Mouse (Mus musculus): ENCODE results near the gene Gm20696. TPM values are rescaled to one million over a fixed set of nuclear protein-coding genes. Genes with fewer than 3 reads are reported as not detected.

The Gm20696 gene
- polyA plus RNA-seq, 1 experiment from 2014 or later = 7.5 TPM

DNA sequence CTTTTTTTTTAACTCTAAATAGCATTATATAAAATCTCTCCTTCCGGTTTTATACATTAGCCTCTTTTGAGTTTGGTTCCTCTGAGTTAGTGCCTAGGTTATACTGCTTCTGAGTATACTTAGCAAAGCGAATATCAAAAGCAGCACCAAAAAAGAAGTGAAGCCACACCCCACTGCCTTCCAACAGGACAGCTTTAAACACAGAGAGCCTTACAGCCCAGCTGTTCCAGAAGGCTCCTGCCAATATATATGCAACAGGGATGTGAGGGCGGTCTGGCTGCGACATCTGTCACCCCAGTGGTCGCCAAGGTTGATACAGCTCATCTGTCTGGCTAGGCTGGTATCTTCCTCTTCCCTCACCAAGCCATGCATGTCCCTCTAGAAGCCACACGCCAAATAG is 91.0 kb downstream of the Gm20696 start:
- Histone ChIP-seq H3K36me3 (ENCODE audit: control insufficient read depth, insufficient read depth, low read length) (no peaks in the 10 kb centered on the region), H3K27me3 (ENCODE audit: control insufficient read depth, insufficient read depth, low read length) (no peaks in the 10 kb centered on the region), H3K9me3 (ENCODE audit: control insufficient read depth, low read length) (no peaks in the 10 kb centered on the region), H3K4me2 (replicated peaks; ENCODE audit: low read depth, low read length) (no peak overlapping the region), H3K4me1 (ENCODE audit: control insufficient read depth, insufficient read depth, low read length) (no peaks in the 10 kb centered on the region), H3K4me3 (ENCODE audit: low read length) (no peak overlapping the region), H3K27ac (ENCODE audit: low read depth, low read length) (no peak overlapping the region), H3K9ac (ENCODE audit: low read depth, low read length) (no peak overlapping the region)
- WGBS = 76% methylated on average over 6 of the region's 6 CpGs
- no peak for ATAC-seq (ENCODE audit: low FRiP score, low TSS enrichment)

GRCm38 (mm10) chr6:99573343-99573742 is 93.3 kb downstream of the Gm20696 start:
- no peaks in the 10 kb centered on the region for H3K9me3 ChIP-seq (ENCODE audit: control insufficient read depth, low read length)
- no peak overlapping the region for H3K27ac ChIP-seq (ENCODE audit: low read depth, low read length)
- no peaks in the 10 kb centered on the region for H3K4me1 ChIP-seq (ENCODE audit: control insufficient read depth, insufficient read depth, low read length)
- no peak for ATAC-seq (ENCODE audit: low FRiP score, low TSS enrichment)
- H3K36me3 ChIP-seq (ENCODE audit: control insufficient read depth, insufficient read depth, low read length) = no peaks in the 10 kb centered on the region
- WGBS = 97% methylated on average over 2 of the region's 2 CpGs
- H3K27me3 ChIP-seq (ENCODE audit: control insufficient read depth, insufficient read depth, low read length) = no peaks in the 10 kb centered on the region
- H3K9ac ChIP-seq (ENCODE audit: low read depth, low read length) = no peak overlapping the region
- H3K4me2 ChIP-seq (replicated peaks; ENCODE audit: low read depth, low read length) = no peak overlapping the region
- no peak overlapping the region for H3K4me3 ChIP-seq (ENCODE audit: low read length)

DNA sequence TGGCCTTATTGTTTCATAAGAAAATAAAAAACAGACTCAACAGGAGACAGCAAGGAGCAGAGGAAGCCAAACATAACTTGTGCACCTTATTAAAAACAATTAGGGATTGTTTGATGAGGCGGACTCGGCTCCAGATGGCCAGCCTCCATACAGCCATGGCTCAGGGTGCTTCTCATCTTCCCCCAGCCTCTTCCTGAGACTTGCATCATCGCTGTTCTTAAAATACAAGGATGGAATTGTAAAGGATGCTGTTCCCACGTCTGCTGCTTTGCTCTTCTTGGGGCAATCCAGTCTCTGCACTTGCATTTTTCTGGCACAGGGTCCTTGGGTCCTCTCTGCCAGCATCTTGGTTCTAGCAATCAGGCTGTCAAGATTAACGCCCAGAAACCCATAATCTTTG is 94.5 kb downstream of the Gm20696 start:
- Histone ChIP-seq H3K27me3 (ENCODE audit: control insufficient read depth, insufficient read depth, low read length) (no peaks in the 10 kb centered on the region), H3K9me3 (ENCODE audit: control insufficient read depth, low read length) (no peaks in the 10 kb centered on the region), H3K4me2 (replicated peaks; ENCODE audit: low read depth, low read length) (no peak overlapping the region), H3K27ac (ENCODE audit: low read depth, low read length) (no peak overlapping the region), H3K9ac (ENCODE audit: low read depth, low read length) (no peak overlapping the region), H3K4me3 (ENCODE audit: low read length) (no peak overlapping the region), H3K4me1 (ENCODE audit: control insufficient read depth, insufficient read depth, low read length) (no peaks in the 10 kb centered on the region), H3K36me3 (ENCODE audit: control insufficient read depth, insufficient read depth, low read length) (no peaks in the 10 kb centered on the region)
- ATAC-seq (ENCODE audit: low FRiP score, low TSS enrichment) = no peak
- 79% methylated on average over 5 of the region's 5 CpGs for WGBS

DNA sequence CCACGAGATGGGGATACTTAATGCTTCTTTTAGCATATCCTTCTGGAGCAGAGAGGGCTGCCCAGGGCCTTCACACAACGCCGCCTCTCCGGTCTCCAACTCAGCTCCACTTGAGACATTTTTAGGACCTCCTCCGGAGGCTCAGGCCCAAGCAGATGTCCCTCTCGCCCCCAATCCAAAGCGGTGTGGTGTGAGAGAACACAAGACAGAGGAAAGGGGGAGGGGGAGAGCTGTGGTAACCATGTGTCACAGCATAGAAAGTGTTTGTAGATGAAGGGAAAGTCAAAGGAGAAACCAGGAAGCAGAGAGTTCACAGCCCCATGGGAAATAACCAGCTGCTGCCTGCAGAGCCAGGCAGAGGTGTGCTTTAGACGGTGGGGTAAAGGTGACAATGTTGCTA is 99.7 kb downstream of the Gm20696 start:
- no peaks in the 10 kb centered on the region for H3K9me3 ChIP-seq (ENCODE audit: control insufficient read depth, low read length)
- no peaks in the 10 kb centered on the region for H3K36me3 ChIP-seq (ENCODE audit: control insufficient read depth, insufficient read depth, low read length)
- no peak overlapping the region for H3K9ac ChIP-seq (ENCODE audit: low read depth, low read length)
- no peak overlapping the region for H3K27ac ChIP-seq (ENCODE audit: low read depth, low read length)
- 47% methylated on average over 8 of the region's 8 CpGs for WGBS
- H3K27me3 ChIP-seq (ENCODE audit: control insufficient read depth, insufficient read depth, low read length) = no peaks in the 10 kb centered on the region
- no peak for ATAC-seq (ENCODE audit: low FRiP score, low TSS enrichment)
- H3K4me2 ChIP-seq (replicated peaks; ENCODE audit: low read depth, low read length) = no peak overlapping the region
- H3K4me3 ChIP-seq (ENCODE audit: low read length) = no peak overlapping the region
- H3K4me1 ChIP-seq (ENCODE audit: control insufficient read depth, insufficient read depth, low read length) = no peaks in the 10 kb centered on the region

DNA sequence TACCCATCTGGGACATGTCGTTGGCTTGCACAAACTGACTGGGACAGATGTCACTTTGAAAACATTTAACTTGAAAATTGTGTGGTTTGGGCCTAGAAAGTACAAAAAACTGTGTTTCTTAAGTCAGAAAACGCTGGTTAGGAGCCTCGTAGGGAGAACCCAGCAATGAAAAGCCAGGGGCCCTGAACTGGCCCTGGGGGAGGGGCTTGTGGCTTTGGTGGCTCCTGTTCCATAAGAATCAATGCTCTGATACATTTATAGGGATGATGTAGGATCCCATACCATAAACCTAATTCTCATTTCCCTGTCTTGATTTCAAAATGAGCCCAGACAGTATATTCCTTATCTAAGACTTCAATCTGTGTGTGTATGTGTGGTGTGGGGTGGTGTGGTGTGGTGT is 101.8 kb downstream of the Gm20696 start:
- no peaks in the 10 kb centered on the region for H3K36me3 ChIP-seq (ENCODE audit: control insufficient read depth, insufficient read depth, low read length)
- no peak for ATAC-seq (ENCODE audit: low FRiP score, low TSS enrichment)
- H3K9me3 ChIP-seq (ENCODE audit: control insufficient read depth, low read length) = no peaks in the 10 kb centered on the region
- H3K9ac ChIP-seq (ENCODE audit: low read depth, low read length) = no peak overlapping the region
- H3K27me3 ChIP-seq (ENCODE audit: control insufficient read depth, insufficient read depth, low read length) = no peaks in the 10 kb centered on the region
- no peak overlapping the region for H3K4me2 ChIP-seq (replicated peaks; ENCODE audit: low read depth, low read length)
- H3K4me3 ChIP-seq (ENCODE audit: low read length) = no peak overlapping the region
- WGBS = 80% methylated on average over 3 of the region's 3 CpGs
- no peaks in the 10 kb centered on the region for H3K4me1 ChIP-seq (ENCODE audit: control insufficient read depth, insufficient read depth, low read length)
- H3K27ac ChIP-seq (ENCODE audit: low read depth, low read length) = no peak overlapping the region

GRCm38 (mm10) chr6:99556950-99557349 is 109.6 kb downstream of the Gm20696 start:
- H3K4me2 ChIP-seq (replicated peaks; ENCODE audit: low read depth, low read length) = no peak overlapping the region
- H3K27ac ChIP-seq (ENCODE audit: low read depth, low read length) = no peak overlapping the region
- H3K9ac ChIP-seq (ENCODE audit: low read depth, low read length) = no peak overlapping the region
- H3K27me3 ChIP-seq (ENCODE audit: control insufficient read depth, insufficient read depth, low read length) = no peaks in the 10 kb centered on the region
- 87% methylated on average over 5 of the region's 5 CpGs for WGBS
- no peaks in the 10 kb centered on the region for H3K4me1 ChIP-seq (ENCODE audit: control insufficient read depth, insufficient read depth, low read length)
- no peak overlapping the region for H3K4me3 ChIP-seq (ENCODE audit: low read length)
- H3K9me3 ChIP-seq (ENCODE audit: control insufficient read depth, low read length) = no peaks in the 10 kb centered on the region
- no peaks in the 10 kb centered on the region for H3K36me3 ChIP-seq (ENCODE audit: control insufficient read depth, insufficient read depth, low read length)
- ATAC-seq (ENCODE audit: low FRiP score, low TSS enrichment) = no peak

- ATAC-seq (ENCODE audit: low FRiP score, low TSS enrichment) = no peak
- no peak overlapping the region for H3K9ac ChIP-seq (ENCODE audit: low read depth, low read length)
- H3K4me1 ChIP-seq (ENCODE audit: control insufficient read depth, insufficient read depth, low read length) = no peaks in the 10 kb centered on the region
- H3K36me3 ChIP-seq (ENCODE audit: control insufficient read depth, insufficient read depth, low read length) = no peaks in the 10 kb centered on the region
- H3K9me3 ChIP-seq (ENCODE audit: control insufficient read depth, low read length) = no peaks in the 10 kb centered on the region; the same call in 1 of the 2 replicates
- no peak overlapping the region for H3K4me3 ChIP-seq (ENCODE audit: low read length)
- no peaks in the 10 kb centered on the region for H3K27me3 ChIP-seq (ENCODE audit: control insufficient read depth, insufficient read depth, low read length)
- no peak overlapping the region for H3K27ac ChIP-seq (ENCODE audit: low read depth, low read length)
- H3K4me2 ChIP-seq (replicated peaks; ENCODE audit: low read depth, low read length) = no peak overlapping the region
- 48% methylated on average over 1 of the region's 1 CpGs for WGBS
Observed at GRCm38 (mm10) chr6:99552816-99553215, 113.8 kb downstream of the Gm20696 start.

GRCm38 (mm10) chr6:99546416-99546815 is 120.2 kb downstream of the Gm20696 start:
- Histone ChIP-seq H3K4me1 (ENCODE audit: control insufficient read depth, insufficient read depth, low read length) (no peaks in the 10 kb centered on the region), H3K4me2 (replicated peaks; ENCODE audit: low read depth, low read length) (no peak overlapping the region), H3K9ac (ENCODE audit: low read depth, low read length) (no peak overlapping the region), H3K36me3 (ENCODE audit: control insufficient read depth, insufficient read depth, low read length) (no peaks in the 10 kb centered on the region), H3K9me3 (ENCODE audit: control insufficient read depth, low read length) (no peaks in the 10 kb centered on the region; the same call in 1 of the 2 replicates), H3K27ac (ENCODE audit: low read depth, low read length) (no peak overlapping the region), H3K4me3 (ENCODE audit: low read length) (no peak overlapping the region), H3K27me3 (ENCODE audit: control insufficient read depth, insufficient read depth, low read length) (no peaks in the 10 kb centered on the region)
- ATAC-seq (ENCODE audit: low FRiP score, low TSS enrichment) = no peak
- 87% methylated on average over 2 of the region's 2 CpGs for WGBS

DNA sequence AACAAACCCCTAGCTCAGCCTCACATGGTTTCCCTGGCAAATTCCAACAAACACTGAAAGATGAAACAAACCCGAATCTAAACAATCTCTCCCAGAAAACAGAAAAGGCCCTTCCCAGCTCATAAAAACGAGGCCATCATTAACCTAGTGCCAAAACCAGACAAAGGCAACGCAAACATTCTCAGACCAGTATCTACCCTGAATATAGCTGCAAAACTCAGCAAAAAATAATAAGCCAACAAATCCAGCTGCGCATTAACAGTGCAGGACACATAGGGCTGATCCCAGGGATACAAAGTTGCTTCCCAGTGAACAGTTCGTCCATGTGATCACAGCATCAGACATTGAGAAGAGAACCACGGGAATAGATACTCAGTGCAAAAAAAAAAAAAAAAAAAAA is 121.2 kb downstream of the Gm20696 start:
- 54% methylated on average over 6 of the region's 6 CpGs for WGBS
- Histone ChIP-seq H3K4me1 (ENCODE audit: control insufficient read depth, insufficient read depth, low read length) (no peaks in the 10 kb centered on the region), H3K4me2 (replicated peaks; ENCODE audit: low read depth, low read length) (no peak overlapping the region), H3K27me3 (ENCODE audit: control insufficient read depth, insufficient read depth, low read length) (no peaks in the 10 kb centered on the region), H3K4me3 (ENCODE audit: low read length) (no peak overlapping the region), H3K9ac (ENCODE audit: low read depth, low read length) (no peak overlapping the region), H3K36me3 (ENCODE audit: control insufficient read depth, insufficient read depth, low read length) (no peaks in the 10 kb centered on the region), H3K27ac (ENCODE audit: low read depth, low read length) (no peak overlapping the region), H3K9me3 (ENCODE audit: control insufficient read depth, low read length) (no peaks in the 10 kb centered on the region; the same call in 1 of the 2 replicates)
- ATAC-seq (ENCODE audit: low FRiP score, low TSS enrichment) = no peak

DNA sequence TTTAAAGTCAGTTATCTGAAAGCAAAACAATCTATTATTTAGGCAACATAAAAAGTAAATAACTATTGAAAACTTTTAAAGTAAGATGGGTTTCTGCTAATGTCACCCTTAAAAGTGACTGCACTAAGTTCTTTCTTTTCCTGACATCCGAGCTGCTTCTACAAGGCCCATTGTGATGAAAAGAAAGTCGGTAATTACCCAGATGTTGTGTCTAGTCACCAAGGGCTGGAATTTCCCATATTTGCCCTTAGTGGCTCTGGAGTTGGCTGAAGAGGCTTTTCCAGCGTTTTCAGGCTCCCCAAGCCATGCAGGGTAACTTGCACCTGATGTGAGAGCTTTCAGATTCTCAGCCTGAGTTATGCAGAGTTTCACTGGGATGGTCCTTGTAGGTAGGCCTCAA is 125.5 kb downstream of the Gm20696 start:
- 27% methylated on average over 3 of the region's 3 CpGs for WGBS
- no peaks in the 10 kb centered on the region for H3K4me1 ChIP-seq (ENCODE audit: control insufficient read depth, insufficient read depth, low read length)

More for the DNA sequence above, 125.5 kb downstream of the Gm20696 start:
- no peak overlapping the region for H3K27ac ChIP-seq (ENCODE audit: low read depth, low read length)
- no peaks in the 10 kb centered on the region for H3K36me3 ChIP-seq (ENCODE audit: control insufficient read depth, insufficient read depth, low read length)
- H3K9me3 ChIP-seq (ENCODE audit: control insufficient read depth, low read length) = no peaks in the 10 kb centered on the region
- no peak overlapping the region for H3K4me3 ChIP-seq (ENCODE audit: low read length)
- no peak overlapping the region for H3K4me2 ChIP-seq (replicated peaks; ENCODE audit: low read depth, low read length)
- H3K27me3 ChIP-seq (ENCODE audit: control insufficient read depth, insufficient read depth, low read length) = no peaks in the 10 kb centered on the region
- no peak overlapping the region for H3K9ac ChIP-seq (ENCODE audit: low read depth, low read length)
- no peak for ATAC-seq (ENCODE audit: low FRiP score, low TSS enrichment)
